Mouse (Mus musculus): Measurements from ENCODE around the gene Rbm24.

Gene Rbm24

GRCm38 (mm10) chr13:46444021-46444420, 25.8 kb downstream of the Rbm24 start:
- DNase-seq: no peak

DNA sequence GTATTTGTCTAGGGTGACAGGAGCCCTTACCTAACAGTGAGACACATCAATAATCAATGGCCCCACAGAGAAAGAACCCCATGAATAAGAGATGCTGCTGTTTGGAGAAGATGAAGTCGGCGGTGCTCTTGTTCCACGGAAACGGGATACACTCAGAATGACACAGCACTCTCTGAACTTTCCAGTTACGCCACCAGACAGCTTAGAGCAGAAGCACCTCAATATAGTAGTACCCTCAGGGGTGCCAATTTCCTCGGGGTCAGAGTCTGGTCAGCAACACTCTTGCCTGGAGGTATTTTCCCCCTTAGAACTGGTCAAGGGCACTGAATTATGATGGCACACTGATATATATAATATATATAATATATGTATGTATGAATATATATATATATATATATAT, 27.8 kb downstream of the Rbm24 start:
- no peak for DNase-seq

DNA sequence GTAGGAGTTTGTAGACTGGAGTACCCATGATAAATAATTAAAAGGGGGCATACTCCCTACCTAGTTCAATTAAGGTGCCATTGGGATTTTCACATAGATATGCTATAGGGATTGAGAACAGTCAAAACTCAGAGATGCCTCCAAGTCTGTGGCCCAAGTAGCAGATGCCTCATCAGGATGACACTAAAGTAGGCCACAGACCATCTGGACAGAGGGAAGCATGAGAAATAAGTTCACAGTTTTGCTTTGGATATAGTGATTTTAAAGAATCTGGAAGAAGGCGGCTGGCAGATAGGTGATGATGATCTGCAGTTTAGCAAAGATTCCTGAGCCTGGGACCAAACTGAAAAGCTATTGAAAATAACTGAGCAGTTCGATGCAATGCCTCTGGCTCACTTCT, 30.0 kb downstream of the Rbm24 start:
- no peak for DNase-seq

DNA sequence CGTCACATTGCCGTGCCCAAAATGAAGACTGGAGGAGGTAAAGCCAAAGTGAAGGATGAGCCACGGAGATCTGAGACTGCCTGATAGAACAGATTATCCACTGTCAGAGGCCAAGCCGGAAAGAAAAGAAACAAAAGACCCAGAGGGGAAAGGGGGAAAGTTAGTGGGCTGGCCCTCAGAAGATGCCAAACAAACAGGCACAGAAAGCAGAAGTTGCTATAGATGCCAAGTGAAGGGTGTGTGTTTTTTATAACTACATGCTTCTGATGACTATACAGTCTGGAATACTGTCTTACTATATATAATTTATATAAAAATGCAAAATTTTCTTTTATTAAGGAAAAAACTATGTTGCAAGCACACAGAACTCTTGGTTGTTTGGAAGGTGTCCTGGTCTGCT, 31.7 kb downstream of the Rbm24 start:
- DNase-seq: no peak

- DNase-seq: no peak
Measured at GRCm38 (mm10) chr13:46450623-46451022, 32.4 kb downstream of the Rbm24 start.

GRCm38 (mm10) chr13:46451548-46451947, 33.3 kb downstream of the Rbm24 start:
- DNase-seq: no peak

GRCm38 (mm10) chr13:46459546-46459945, 41.3 kb downstream of the Rbm24 start:
- no peak for DNase-seq

- no peak for DNase-seq
Measured at GRCm38 (mm10) chr13:46462280-46462679, 44.0 kb downstream of the Rbm24 start.

GRCm38 (mm10) chr13:46463764-46464163, 45.5 kb downstream of the Rbm24 start:
- DNase-seq: no peak

GRCm38 (mm10) chr13:46468251-46468650, 50.0 kb downstream of the Rbm24 start:
- DNase-seq: no peak

DNA sequence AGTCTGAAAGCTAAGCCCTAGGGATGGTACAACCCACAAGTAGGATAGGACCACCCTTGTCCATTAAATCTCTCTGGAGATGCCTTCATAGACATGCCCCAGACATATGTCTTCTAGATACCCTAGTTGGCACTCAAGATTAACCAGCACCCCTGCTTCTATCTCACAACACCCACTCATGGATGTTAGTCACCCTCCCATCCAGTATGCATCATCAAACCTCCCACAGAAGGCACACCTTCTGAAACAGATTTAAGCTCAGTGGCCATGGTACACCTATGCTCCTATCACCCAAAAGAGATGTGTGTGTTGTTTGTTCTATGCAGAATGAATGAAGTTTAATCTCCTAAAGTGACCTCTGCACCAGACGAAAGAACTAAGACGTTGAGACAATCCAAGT, 51.3 kb downstream of the Rbm24 start:
- no peak for DNase-seq
